Mouse (Mus musculus) layer of hippocampus, adult 2 months (tissue): ENCODE measurements at regions not wholly inside any gene's neighbourhood (a gene's known extent, or its start where the extent isn't known, plus 50 kb on each side); places are given as distances from the start of the nearest gene placed in this dataset.
"Not testable (repeated sequence)": the region's sequence is repeated elsewhere in the genome, so short reads cannot be mapped to it uniquely, and the experiment has no call there.

Experiments used
- DNase-seq, 2 experiments: peaks; one replicate each; pipeline ENCODE4 v3.0.0; 2022; ENCODE audit warnings: low spot score in 2 of 2
- H3K27ac ChIP-seq: fragments of 200-600 bp; 2 replicates; pipeline ENCODE4 v1.8.1; 2022
- H3K4me3 ChIP-seq: fragments of 200-600 bp; 2 replicates; pipeline ENCODE4 v1.8.1; 2022; ENCODE audit warnings: mild to moderate bottlenecking
- CTCF ChIP-seq: fragments of 200-600 bp; conservative IDR thresholded peaks from 2 replicates; pipeline ENCODE4 v1.8.1; 2022; ENCODE audit warnings: antibody characterized with exemption, mild to moderate bottlenecking, moderate library complexity

GRCm38 (mm10) chr16:68209684-68210083 is 589.0 kb upstream of the Cadm2 start:
- DNase-seq, H3K4me3 ChIP-seq, H3K27ac ChIP-seq: not testable (repeated sequence)

GRCm38 (mm10) chr16:68204908-68205307 is 584.2 kb upstream of the Cadm2 start:
- not testable (repeated sequence) for DNase-seq, H3K27ac ChIP-seq, H3K4me3 ChIP-seq

- DNase-seq: no peak
- TF ChIP-seq CTCF: peak; percentile 18; the same call in 1 of the 2 replicates
- Histone ChIP-seq H3K27ac (no peak overlapping the region), H3K4me3 (no peak overlapping the region)
Measured at GRCm38 (mm10) chr16:68164645-68165044, 543.9 kb upstream of the Cadm2 start.

- Histone ChIP-seq H3K4me3 (no peak overlapping the region), H3K27ac (no peak overlapping the region)
- DNase-seq: no peak
- no peak for TF ChIP-seq CTCF
Measured at GRCm38 (mm10) chr16:68153541-68153940, 532.8 kb upstream of the Cadm2 start.
